Mouse (Mus musculus): Measurements from ENCODE around the gene Ptk7. TPM values are rescaled to one million over a fixed set of nuclear protein-coding genes. Genes with fewer than 3 reads are reported as not detected.

The Ptk7 gene
- total RNA-seq (2015) (not detected in 2 replicates), total RNA-seq (2017) (0.07 and 0.16 TPM in 2 replicates)

DNA sequence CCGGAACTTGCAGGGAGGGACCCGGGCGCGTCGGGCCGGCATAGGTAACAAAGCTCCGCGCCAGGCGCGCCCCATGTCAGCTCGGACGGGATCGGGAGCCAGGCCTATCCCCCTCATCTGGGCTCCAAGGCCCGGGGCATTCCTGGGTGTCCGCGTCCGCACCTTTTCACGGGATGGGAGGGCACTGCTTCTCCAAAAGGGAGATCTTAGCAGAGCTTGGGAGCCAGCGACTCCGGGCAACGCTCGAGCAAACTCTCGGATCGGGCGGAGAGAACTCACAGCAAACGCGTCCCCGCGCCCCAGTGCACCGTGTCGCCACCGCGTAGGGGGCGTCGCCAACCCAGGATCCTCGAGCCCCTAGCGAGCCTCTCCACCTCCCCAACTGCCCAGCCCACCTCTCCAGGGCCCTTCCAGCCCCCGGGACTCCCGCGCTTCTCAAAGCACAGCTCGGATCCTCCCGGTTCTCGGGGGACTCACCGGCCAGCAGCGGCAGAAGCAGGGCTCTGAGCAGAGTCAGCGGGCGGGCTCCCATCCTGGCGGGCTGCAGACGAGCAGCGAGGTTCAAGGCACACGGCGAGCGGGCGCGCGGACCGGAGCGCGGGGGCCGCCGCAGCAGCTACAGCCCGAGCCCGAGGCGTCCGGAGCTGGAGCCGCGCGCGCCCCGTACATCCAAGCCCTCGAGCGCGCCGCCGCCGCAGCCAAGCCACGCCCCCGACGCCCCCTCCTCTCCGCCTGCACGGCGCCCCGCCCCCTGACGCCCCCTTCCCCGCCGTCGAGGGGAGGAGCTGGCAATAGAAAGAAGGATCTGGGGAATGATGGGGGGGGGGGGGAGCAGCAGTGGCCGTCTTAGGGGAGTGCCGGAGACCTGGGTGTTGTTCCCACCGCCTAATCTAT lies at the start of gene Ptk7:
Gene Ptk7, minus strand, starts transcription at position 714 of the 894 bp plus-strand sequence.
- ATAC-seq (ENCODE audit: poor library complexity, severe bottlenecking): 0 out of 2 replicates have a peak, but pooled peaks have one; percentile 20

DNA sequence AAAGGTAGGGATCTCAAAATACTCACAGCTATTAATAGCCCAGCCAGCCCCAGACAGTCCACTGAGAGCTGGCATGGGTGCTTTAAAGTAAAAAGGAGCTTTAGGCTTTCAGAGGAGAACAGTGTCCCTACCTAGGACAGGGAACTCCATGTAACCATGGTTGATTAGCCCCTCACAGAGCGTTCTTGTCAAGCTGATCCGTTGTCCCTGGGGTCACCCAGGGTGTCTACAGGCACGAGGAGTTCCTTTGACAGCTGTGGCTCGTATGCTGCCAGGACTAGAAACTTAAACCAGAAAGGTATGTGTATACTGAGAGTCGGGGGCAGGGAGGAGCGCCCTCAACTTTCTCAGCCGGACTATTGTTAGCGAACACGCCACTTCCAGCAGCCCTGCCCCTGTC lies 49.6 kb upstream of the Ptk7 start:
- ATAC-seq (ENCODE audit: poor library complexity, severe bottlenecking): no peak

DNA sequence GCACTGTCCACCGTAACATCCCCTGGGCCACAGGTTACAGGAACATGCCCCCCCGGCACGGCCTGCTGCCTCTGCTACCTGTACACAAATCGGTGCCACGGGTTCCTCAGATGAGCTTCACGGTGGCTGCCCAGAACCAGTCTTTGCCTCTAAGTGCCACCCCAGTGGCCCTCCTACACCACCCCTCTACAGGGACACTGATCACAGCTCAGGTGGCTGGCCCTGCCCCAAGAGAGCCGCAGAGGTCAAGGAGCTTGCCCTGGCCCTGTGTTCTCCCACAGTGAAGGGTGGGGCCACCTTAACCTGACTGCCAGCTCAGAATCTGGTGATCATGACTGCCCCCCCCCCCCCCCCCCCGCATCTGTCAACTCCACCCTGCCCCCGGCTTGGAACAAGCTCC lies 49.1 kb upstream of the Ptk7 start, which contains the start of gene Mea1:
Gene Mea1, plus strand, starts transcription at position 378 of the 400 bp plus-strand sequence.
- no peak for ATAC-seq (ENCODE audit: poor library complexity, severe bottlenecking)

DNA sequence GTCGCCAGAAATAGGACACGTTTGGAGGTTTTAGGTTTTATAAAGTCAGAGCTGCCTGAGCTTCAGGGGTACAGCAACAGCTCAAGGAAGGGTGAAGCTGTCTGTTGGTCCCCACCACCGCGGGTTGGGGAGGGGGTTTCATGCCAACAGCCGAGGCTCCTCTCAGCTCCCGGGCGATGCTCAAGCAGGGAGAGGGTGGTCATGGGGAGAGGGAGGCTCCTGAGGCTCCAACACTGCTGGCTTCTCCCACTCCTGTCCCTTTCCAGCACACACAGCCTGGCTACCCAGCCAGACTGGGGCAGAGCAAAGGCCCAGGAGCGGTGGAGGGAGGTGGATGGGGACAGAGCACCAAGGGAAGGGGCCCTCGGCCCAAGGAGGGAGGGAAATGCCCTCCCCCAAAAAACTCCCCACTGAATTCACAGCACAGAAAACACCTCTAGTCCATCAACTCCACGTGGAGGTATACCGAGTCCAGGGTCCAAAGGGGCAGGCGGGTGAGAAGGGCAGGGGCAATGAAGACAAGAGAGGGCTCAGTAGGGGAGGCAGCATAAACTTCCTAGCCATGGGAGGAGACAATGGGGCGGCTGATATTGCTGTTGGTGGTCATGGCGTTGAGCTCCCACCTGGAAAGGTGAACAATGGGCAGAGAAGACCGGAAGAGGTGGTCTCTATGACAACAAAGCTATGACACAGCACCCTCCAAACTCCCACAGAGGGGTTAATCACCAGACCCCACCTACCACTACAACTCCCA lies 45.4 kb upstream of the Ptk7 start:
- no peak for ATAC-seq (ENCODE audit: poor library complexity, severe bottlenecking)

DNA sequence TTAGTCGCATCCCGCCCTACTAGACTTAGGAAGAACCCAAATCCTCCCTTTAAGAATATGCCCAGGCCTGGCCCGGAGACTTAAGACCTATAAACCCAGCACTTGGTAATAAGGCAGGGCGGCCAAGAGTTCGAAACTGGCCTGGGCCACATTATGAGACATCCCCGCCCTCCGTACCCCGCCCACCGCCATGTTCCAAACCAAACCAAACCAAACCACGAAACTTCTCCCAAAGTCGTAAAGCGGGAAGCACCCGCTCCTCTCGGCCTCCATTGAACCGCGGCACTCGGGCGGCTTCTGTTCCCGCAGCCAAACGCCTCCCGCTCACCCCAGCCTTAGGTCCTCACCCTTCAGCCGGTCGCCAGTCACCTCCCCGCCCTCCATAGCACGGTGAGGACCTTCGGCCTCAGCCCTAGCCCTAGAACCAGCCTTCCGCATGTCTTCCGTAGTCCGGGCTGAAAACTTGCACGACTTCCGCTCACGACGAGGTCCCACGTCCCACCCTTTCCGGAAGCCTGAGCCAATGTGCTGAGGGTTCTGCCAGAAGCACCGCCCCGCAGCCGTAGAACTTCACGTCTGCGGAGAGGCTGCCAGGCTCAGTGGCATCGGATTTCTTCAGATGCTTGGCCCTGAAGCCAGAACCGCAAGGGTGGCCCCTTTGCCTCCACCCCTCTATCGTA lies 44.7 kb upstream of the Ptk7 start, which contains the start of gene Rrp36:
Gene Rrp36, minus strand, starts transcription at position 503 of the 680 bp plus-strand sequence.
- ATAC-seq (ENCODE audit: poor library complexity, severe bottlenecking): peak; percentile 99

DNA sequence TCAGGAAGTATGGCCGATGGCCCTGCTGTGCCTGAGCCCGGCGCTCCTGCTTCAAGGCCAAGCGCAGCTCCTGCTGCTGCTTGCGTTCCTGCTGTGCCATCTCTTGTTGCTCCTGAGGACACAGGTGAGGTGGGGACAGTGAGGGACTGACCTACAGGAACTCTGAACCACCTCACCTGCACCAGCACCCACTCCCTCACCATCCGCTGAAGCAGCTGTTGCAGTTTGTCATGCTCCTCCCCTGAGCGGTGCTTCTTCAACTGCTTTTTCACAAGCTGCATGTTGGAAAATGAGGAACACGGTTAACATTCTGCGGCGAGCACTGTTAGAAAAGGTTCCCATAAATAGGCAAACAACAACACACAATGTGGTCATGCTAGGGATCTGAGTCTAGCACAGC lies 40.6 kb upstream of the Ptk7 start:
- ATAC-seq (ENCODE audit: poor library complexity, severe bottlenecking): no peak

DNA sequence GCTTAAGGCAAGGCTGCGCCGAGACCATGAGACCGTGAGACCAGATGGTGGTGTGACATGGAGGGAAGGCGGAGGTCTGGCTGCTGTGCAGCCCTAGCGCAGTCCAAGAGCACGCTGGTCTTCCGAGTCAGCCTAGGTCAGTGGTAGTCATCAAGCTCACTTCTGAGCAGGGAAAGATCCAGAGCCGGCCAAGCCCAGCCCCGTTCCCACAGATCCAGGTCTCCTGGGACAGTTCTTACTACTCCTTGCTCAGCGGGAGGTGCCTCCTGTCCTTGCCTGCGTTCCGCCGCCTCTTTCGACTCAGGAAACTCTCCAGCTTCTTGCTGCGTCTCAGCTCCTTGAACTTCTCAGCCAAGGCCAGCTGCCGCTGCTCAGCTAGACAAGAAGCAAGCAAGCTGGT lies 38.4 kb upstream of the Ptk7 start:
- ATAC-seq (ENCODE audit: poor library complexity, severe bottlenecking): no peak

DNA sequence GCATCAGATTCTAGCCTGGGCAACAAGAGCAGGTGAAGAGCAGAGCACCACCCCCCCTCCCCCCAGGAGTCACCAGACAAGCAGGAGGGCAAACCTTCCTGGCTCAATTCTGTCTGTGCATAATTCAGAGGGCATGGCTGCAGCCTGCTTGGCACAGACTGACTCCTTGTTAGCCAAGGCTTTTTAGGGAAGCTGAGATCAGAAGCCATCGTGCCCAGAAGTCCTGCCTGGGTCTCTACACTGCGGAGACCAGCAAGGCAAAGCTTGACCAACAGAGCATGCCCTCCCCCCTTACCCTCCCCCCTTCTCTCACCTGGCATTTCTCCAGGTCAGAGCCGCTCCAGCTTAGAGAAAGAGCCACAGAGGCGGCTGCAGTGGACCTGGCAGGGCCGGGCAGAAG lies 33.4 kb upstream of the Ptk7 start:
- no peak for ATAC-seq (ENCODE audit: poor library complexity, severe bottlenecking)

DNA sequence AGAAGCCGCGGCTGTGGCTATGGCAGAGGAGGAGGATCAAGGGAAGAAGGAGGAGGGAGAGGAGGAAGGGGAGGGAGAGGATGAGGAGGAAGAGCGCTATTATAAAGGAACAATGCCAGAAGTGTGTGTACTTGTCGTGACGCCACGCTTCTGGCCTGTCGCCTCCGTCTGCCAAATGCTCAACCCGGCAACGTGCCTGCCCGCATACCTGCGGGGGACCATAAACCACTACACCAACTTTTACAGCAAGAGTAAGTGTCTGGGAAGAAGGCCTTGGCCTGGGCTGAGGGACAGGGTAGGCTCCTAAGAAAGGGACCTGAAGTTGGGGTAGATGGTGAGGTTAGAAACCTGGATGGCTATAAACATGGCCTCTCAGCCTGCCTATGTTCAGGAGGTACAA lies 32.7 kb upstream of the Ptk7 start:
- ATAC-seq (ENCODE audit: poor library complexity, severe bottlenecking): no peak

DNA sequence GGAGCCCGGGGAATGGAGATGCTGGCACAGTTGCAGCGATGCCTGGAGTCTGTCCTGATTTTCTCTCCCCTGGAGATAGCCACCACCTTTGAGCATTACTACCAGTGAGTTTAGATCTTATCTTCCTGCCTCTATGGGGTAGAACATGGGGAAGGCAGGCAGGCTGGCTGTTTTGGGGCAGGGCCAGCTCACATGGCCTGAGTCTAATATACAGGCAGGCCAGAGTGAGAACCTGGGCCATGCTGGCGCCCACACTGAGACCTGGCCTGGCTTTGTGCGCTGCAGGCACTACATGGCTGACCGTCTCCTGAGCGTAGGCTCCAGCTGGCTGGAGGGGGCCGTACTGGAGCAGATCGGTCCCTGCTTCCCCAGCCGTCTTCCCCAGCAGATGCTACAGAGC lies 32.0 kb upstream of the Ptk7 start:
- ATAC-seq (ENCODE audit: poor library complexity, severe bottlenecking): no peak

DNA sequence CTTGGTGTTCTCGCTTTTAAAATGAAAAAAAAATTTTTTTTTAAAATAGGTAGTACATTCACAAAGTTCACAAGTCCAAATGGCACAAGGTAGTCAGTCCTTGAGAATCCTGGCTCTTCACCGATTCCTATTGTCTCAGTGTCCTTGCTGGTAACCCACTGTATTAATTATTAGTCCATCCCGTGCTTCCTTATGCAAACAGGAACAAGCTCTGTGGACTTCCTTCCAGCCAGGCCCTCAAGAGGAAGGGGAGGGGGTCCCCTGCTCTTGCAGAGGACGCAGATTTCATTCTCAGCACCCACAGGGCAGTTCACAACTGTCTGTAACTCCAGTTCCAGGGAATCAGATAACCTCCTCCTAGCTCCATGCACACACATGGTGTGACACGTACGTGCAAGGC lies 26.8 kb upstream of the Ptk7 start:
- ATAC-seq (ENCODE audit: poor library complexity, severe bottlenecking): no peak

DNA sequence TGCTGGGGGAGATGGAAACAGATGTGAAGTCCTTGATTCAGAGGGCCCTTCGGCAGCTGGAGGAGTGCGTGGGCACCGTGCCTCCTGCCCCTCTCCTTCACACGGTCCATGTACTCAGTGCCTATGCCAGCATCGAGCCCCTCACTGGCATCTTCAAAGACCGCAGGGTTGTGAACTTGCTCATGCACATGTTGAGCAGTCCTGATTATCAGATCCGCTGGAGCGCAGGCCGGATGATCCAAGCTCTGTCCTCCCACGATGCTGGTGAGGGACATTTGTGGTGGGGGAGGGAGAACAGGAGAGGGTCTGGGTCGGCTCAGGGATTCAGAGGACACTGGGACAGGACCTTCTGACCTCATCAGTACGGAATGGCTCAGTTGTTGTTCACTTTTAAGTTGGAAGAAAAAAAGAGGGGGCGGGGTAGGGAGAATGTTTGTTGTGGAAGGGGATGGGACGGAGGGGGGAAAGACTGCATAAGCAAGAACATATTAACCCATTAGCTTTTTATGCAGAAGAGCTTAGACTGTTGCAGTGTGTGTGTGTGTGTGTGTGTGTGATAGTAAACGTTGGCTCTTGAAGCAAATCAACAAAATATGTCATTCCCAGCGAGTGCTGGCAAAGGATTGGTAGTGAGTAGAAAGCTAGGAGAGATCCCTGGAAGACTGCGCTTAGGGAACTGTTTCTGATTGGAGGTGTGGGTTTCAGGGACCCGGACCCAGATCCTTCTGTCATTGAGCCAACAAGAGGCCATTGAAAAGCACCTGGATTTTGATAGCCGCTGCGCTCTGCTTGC lies 22.6 kb upstream of the Ptk7 start:
- ATAC-seq (ENCODE audit: poor library complexity, severe bottlenecking): no peak

DNA sequence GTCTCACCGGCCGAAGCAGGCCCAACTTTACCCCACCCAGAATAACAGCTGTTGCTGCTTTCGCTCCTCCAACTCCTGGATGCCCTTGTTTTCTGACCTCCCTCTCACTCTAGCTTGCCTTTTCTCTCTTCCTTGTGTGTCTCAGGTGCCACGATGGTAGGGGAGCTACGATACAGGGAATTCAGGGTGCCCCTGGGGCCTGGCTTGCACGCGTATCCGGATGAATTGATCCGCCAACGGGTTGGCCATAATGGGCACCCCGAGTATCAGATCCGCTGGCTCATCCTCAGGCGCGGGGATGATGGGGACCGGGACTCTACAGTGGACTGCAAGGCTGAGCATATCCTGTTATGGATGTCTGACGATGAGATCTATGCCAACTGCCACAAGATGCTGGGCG lies 22.0 kb upstream of the Ptk7 start:
- ATAC-seq (ENCODE audit: poor library complexity, severe bottlenecking): no peak

DNA sequence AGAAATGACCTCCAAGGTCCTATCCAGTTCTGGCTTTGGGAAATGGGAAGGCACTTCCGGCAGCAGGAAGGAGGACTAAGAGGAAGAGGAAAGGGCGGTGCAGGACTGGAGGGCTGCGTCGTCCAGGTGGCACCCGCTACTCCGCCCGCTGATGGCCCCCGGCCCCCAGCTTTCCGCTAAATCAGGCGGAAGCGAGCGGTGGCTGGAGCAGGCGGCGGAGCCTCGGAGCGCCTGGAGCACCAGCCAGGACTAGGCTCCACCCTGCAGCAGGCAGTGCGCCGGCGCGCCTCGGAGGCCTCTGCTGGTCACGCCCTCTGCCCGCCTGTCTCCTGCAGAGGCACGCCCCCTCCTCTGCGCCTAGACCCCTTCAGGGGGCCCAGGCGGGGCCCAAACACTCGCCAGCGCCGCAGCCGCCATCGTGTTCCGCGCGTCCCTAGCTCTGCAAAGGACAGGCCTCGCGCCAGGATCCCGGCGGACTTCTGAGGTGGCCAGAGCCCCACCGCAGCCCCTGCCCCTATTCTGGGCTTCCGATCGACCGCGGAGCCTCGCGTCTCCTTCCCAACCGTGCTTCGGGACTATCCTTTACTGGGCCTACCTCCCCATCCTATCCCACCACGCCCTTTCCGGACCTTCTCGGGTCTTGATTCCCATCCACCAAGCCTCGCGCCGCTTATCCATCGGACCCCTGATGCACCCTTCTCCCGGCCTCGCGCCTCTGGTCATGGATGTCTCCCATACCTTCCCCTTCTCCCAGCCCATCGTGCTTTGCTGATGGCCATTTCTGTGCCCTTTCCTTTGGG lies 21.1 kb upstream of the Ptk7 start, which contains the start of gene Cul7:
Gene Cul7, plus strand, starts transcription at position 106 of the 800 bp plus-strand sequence.
- ATAC-seq (ENCODE audit: poor library complexity, severe bottlenecking): peak; percentile 67

DNA sequence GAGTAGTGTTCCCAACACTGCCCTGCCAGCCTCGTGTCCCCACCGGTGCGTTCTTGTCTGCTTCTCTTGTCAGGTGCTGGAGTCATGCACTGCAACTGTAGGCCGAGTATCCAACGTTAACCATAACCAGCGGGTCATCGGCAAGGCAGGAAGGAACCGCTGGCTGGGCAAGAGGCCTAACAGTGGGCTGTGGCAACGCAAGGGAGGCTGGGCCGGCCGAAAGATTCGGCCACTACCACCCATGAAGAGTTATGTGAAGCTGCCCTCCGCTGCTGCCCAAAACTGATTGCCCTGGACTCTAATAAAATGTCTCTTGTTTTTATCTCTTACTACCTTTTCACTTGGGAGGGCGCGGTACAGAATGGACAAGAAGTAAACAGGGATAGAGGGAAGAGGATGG lies 20.5 kb upstream of the Ptk7 start:
- ATAC-seq (ENCODE audit: poor library complexity, severe bottlenecking): no peak

DNA sequence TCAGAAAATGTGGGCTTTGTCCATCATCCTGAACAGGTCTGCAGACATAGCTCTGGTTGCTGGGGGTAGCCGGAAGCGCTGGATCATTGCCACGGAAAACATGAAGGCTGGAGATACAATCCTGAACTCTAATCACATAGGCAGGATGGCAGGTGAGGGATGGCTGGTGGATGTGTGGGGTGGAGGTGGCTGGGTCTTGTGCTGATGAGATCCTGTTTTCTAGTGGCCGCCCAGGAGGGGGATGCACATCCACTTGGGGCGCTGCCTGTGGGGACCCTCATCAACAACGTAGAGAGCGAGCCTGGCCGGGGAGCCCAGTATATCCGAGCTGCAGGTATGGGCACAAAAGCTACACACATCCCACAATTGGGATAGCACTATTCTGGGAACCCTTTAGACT lies 19.1 kb upstream of the Ptk7 start:
- ATAC-seq (ENCODE audit: poor library complexity, severe bottlenecking): no peak

DNA sequence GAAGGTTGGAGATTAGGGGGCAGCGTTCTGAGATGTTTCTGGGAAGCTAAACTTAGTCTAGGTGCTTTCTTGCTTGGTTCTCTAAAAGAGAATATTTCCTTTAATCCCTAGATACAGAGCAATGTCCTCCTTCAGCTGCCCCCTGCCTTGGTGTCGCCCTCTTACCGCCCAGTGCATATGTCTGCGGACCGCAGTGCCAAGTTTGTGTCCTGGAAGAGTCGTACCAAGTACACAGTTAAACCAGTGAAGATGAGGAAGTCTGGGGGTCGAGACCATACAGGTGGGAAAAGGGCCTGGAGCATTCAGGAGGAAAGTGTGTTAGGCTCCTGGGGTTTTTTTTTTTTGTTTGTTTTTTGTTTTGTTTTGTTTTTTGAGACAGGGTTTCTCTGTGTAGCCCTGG lies 18.0 kb upstream of the Ptk7 start:
- no peak for ATAC-seq (ENCODE audit: poor library complexity, severe bottlenecking)

DNA sequence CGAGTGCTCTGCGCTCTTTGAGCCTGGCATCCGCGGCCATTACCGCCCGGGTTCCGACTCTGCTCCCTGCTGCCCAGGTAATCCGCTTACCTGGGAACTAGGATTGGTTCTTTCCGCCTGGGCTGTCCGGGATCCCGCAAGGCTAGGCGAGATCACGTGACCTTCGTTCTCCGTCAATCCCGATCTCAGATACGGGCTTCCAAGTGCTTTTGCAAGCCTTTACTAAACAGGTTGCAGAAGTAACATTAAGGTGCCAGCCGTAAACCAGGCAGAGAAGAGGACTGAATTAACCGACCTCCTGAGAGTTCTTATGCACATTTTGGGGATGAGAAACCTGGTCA lies 17.0 kb upstream of the Ptk7 start:
- no peak for ATAC-seq (ENCODE audit: poor library complexity, severe bottlenecking)

DNA sequence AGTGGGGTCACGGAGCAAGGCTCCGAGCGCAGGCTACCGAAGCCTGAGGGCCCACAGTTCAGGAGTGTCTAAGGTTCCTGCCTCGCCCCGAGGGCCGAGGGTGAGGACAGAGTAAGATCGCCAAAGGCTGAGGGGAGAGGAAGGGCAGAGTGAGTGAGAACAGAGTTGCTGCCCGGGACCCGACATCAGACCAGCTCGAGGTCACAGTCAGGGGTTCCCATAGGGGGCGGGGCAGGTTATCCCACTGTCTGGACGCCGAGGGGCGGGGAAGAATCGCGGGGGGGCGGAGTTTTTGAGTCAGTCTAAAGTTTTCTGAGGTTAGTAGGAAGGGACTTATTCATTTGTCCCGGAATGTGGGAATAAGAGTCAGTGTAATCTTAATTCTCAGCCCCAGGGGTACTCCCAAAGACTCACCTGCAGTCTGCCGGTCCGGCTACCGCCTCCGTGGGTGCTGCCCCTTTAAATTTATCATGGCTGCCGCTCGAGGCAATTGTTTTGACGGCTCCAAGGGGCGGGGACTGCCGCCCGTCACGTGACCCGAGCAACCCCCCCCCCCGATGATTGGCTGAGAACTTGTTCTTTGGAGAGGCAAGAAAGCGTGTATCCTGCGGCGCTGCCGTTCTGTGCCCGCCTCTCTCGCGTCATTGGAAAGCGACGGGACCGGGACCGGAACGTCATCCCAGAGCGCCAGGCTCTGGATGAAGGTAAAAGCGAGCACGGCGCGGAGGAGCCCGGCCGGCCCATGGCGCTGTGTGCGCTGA lies 16.4 kb upstream of the Ptk7 start, which contains the start of the genes Klc4 and Mrpl2:
Gene Klc4, minus strand, starts transcription at position 462 of the 761 bp plus-strand sequence.
Gene Mrpl2, plus strand, starts transcription at position 669 of the 761 bp plus-strand sequence.
- ATAC-seq (ENCODE audit: poor library complexity, severe bottlenecking): peak; percentile 89
